Mouse (Mus musculus) c-Kit-positive CD71-positive TER-119-negative erythroid progenitor cells, embryonic 14.5 days (primary cell): ENCODE results near the gene Herc4.
"Not testable (repeated sequence)": the region's sequence is repeated elsewhere in the genome, so short reads cannot be mapped to it uniquely, and the experiment has no call there.

ENCODE experiments used
- DNase-seq: peaks from one replicate; pipeline ENCODE4 v3.0.0-alpha.2; 2013; ENCODE audit warnings: low read depth

Gene Herc4

DNA sequence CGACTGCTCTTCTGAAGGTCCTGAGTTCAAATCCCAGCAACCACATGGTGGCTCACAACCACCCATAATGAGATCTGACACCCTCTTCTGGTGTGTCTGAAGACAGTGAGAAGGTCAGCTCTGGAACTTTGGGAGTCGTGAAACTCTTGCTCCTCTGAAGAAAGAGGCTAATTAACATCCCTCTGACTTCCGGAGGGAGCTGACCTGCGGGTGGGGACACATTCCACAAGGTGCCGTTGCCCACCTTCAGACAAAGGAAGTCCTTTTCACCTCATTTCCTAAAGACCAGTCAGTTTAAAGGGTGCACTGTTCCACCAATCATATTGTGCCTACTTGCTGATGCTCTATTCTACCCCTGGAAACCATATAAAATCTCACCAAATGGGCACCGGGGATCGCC is 107.5 kb downstream of the Herc4 start:
- DNase-seq, result not testable (repeated sequence)

DNA sequence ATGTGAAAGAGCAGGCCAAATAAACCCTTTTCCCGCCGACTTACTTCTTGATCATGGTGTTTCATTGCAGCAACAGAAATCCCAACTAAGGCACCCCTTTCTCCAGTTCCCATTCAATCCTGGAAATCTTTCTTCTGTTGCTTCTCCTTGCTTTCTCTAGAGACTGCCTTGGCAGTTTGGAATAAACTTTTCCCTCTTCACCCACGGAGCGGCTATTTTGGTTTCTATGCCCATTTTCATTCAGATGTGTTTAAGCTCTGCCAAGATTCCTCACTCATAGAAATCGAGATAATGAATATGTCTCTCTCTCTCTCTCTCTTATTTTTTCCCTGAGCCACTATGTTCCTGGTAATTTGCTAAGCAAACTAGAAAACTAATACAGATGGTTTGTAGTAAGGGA is 108.5 kb downstream of the Herc4 start:
- DNase-seq, result no peak

DNA sequence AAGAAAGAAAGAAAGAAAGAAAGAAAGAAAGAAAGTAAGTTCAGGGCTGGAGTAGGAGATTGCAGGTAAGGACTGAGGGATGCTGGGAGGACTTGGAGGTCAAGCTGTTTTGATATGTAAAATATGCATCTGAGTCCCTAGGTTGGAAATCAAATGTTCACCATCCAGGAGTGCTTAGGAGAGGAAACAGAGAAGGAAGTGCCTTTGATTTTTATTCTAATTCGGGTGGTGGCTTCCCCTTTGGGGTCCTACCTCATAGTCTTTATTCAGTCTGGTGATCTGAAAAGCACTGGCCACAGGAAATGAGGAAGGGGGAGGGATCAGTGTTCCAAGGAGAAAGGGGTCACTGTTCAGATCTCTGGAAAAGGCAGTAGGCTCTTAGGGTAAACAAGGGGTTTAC is 116.9 kb downstream of the Herc4 start:
- no peak for DNase-seq

DNA sequence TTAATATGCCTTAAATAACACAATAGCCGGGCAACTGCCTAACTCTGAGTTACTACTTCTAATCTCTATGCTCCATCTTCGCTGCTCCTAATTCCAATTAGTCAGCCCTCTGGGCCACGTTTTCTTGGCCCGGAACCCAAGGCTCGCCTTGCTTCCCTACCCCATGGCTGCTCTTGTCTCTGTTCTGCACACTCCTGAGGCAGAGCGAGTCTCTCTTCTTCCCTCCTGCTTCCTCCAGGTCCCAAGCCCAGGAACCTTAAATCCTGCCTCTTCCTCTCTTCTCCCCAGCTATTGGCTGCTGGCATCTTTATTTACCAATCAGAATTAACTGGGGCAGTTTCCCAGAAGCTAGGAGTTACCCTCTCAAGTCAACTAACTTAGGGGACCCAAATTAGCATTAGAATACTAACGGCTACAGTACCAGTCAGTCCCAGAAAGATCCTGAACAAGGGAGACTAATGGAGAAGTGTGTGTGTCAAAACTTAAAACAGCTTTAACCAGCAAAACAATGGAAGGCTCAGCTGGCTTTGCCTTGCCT is 122.4 kb downstream of the Herc4 start:
- DNase-seq, result no peak

DNA sequence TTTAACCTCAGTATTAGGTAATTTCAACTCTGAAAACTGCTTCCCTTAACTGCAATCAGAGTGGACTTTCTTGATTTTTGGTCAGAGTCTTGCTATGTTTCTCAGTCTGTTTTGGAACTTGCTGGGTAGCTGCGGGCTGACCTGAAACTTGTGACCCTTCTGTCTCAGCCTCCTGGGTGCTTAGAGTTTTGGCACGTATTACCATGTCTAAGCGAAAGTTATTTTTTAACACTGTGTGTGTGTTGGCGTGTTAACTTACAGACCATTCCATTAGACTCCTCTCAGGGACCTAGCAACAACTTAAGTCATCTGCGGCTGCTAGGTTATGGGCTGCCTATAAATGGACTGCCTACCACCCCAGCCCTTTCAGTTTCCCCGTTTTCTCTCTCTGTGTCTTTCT is 123.8 kb downstream of the Herc4 start:
- DNase-seq, result no peak
